Mouse (Mus musculus) lung, postnatal 10 days (tissue): ENCODE results near the gene Thap7.
"Not testable (repeated sequence)": the region's sequence is repeated elsewhere in the genome, so short reads cannot be mapped to it uniquely, and the experiment has no call there.

Experiments
- DNase-seq: peaks from one replicate; pipeline ENCODE4 v3.0.0; 2021

Gene Thap7

DNA sequence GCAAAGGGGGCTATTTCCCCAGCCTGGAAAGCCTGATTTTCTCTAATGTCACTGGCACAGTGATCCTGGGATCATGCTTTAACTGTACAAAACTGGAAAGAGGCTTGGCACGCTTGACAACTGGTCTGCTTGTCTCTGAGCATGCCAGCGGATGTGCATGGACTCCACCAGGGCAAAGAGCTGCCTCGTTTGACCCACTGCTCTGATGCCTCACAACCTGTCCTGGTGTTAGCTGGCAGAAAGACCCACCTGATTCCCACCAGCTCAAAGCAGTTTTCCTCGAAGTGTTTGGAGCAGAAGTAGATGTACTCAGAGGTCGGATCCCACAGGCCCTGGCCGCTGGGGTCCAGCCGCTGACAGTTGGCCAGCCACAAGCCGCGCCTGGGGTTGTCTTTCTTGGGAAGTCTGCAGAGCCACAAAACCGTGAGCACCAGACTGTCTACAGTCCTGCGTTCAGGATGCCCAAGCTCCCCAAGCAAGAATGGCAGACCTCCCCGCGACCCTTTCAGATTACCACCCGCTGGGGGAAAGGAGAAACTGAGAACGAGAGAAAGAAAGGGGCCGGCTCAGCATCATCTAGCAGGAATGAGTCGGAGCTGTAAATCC is 852 bp downstream of the Thap7 start:
- DNase-seq: peak; percentile 22

DNA sequence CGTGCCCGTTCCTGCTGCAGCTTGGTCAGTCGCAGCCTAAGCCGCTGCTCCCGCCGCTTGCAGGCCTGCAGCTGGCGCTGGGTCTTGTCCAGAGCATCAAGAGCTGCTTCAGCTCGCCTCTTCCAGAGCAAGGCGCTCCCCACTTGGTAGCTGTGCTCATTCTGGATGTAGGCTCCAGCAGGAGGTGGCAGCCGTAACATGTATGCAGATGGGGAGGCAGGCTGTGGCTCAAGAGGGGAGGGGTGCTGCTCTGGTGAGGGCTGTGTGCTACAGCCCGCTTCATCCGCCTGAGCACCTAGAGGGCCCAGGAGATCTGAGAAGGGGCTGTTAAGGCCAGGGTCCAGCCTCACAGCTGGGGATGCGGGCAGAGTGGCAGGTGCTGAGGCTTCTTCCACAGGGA is 2.7 kb downstream of the Thap7 start:
- DNase-seq: no peak

DNA sequence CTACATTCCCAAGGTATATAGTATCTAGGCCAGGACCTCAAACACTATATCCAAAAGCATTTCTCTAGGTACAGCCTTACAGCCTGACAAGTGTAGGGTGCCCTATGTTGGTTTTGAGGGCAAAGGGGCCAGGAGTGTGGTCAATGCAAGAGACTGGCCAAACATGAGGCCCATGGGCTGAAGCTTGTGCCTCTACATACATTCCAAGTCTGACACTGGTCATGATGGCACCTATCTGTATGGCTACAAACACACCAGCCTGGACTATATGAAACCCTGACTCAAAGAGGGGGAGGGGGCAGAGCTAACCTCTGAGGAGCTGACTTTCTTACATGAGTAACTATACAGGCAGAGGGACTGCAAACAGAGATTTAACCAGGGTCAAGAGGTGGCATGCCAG is 3.3 kb downstream of the Thap7 start:
- no peak for DNase-seq

DNA sequence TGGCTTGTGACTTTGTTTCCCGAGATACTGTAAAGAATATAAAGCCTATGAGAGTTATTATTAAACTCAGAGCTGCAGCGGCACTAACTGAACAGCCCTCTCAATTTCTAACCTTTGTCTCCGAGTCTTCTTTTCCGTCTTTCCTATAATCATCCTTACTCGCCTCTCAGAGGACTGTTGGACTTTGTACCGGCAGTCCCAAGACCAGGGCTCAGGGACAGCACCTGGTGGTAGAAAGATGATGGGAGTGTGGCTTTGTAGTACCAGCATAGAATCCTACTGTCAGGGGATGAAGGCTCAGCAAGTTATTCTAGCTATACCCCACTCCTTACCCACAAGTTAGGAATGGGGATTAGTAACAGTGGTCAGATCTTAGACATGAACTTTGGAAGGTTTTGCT is 4.7 kb downstream of the Thap7 start:
- DNase-seq: no peak

DNA sequence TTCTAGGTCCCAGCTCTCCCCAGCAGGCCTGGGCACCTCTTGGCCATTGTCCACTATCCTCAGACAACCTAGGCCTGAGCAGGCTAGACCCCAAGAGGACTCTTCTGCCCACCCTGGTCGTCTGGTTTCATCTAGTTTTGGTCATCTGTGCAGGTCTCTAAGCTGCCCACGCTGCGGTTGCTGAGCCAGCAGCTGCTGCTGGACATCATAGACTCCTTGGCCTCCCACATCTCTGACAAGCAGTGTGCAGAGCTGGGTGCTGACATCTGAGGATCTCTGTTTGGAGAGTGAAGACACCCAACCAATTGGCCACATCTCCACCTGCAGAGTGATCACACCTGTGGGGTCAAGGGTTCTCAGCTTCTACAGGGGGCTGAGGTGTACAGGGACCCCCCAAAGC is 5.4 kb downstream of the Thap7 start:
- no peak for DNase-seq

DNA sequence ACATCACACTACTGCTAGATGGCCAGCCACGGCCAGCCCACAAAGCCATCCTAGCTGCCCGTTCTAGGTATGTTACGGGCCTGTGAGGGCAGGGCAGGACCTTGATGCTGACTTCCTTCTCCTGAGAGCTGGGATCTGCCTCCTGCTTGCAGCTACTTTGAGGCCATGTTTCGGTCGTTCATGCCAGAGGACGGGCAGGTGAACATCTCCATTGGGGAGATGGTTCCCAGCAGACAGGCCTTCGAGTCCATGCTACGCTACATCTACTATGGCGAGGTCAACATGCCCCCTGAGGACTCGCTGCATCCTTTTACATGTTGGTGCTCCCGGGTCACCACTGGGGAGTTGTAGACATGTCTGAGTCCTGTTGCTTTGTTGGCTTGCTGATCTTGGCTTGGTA is 6.8 kb downstream of the Thap7 start:
- no peak for DNase-seq

DNA sequence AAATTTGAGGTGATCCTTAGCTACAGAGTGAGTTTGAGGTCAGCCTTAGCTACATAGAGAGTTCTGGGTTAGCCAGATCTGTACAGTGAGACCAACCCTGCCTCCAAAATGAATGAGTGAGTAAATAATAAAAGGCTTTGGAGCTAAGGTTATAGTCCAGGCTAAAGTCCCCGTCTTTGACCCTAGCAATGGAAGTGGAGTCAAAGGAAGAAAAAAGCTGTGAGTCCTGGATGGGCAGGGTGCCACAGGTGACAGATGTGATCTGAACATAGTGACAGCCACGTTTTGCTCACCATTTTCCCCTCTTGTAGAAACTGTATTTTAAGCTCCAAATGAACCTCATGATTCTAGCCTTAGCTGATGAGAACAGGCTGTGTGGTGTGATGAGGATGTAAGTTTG is 12.0 kb downstream of the Thap7 start:
- no peak for DNase-seq

DNA sequence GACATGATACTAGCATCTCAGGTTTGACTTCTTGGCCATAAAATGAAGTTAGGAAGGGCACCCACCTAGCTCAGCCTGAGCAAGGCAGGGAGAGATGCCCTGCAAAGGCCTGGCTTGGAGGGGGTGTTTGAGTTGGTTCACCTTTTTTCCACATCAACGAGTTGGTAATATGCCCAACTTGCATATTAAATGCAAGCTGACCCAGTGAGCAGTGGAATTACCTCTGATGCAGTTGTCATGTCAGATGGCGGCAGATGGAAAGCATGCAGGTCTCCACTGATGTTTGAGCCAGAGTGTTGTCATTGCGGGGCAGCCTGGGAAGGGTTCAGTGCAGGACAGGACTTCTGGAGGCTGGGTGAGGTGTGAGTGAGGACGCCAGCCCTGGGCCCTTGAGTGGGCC is 19.5 kb downstream of the Thap7 start:
- no peak for DNase-seq

DNA sequence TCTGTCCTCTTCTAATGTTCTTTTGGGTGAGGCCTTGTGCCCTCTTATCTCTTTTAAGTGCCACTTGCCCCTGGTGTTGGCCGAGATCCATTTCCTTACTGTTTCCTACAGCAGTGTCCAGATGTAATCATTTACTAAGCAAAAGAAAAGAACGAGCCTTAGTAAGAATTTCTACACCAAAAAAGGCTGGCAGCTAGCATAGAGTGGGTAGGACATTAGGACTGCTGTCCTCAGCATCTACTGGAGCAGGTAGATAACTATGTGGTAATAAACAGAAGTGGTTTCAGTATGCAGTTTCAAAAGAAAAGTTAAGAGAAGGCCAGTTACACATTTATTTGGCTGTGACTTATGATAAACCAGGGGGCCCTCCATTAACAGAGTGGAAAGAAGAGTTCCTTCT is 20.2 kb downstream of the Thap7 start:
- DNase-seq: no peak

DNA sequence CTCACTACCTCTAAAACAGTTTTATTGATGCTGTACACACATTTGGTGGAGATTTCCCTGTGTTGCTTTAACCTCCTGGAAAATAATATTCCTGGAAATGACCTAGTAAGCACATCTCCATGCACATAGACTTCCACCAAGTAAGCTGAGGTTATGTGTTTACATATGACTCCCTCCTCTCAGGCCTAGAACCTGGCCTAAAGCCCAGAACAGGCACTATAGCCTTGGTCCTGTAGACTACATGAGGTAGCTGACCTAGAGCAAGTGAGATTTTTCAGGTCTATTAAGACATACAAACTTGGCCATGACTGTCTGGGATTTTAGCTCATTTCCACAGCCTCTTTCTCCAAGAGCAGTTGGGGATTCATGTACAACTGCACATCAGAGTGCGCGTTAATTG is 20.8 kb downstream of the Thap7 start:
- DNase-seq: no peak

DNA sequence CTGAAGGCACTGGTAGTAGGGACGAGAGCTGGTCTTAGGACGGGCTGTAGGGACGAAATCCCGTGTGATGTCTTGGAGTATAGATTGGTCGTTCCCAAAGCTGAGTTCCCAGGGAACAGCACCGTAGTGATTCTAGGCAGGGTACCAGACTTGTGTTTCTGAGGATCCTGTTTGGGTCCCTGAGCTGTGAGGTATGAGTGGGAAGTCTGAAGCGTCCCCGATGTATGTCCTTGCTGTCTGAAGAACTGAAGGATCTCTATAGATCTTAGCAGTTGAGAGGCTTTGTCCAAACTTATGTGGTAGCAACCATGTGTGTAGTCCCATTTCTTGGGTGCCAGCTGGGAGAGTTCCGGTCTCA is 21.7 kb downstream of the Thap7 start:
- no peak for DNase-seq

DNA sequence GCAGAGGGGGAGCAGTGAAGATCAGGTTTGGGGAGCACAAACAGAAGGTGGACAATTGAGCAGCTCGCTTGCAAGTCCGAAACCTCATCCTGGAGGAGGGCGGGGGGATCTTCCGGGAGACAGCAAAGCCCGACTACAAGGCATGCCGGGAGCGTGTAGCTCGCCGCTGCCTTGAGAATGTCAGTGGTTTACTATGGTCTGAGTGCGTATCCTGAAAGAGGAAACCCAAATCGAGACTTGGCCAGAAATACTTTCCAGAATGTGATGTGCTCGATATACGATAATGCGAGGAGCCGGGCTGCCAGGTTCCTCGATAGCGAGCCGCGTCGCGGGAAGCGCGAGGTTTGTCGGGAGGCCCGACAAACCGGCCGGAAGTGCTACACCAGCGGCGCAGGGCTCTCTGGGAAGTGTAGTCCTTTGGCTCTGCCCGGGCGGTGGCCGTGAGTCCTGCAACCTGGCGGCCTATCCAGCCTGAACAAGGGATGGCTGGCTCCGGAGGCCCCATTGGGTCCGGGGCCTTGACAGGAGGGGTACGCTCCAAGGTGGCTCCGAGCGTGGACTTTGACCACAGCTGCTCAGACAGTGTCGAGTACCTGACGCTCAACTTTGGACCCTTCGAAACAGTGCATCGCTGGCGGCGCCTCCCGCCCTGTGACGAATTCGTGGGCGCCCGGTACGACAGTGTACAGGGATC is 22.2 kb downstream of the Thap7 start, which contains the start of gene Lztr1:
Gene Lztr1 (plus strand): TSS at position 143 of the 694 bp plus-strand sequence.
- peak; percentile 92 for DNase-seq

DNA sequence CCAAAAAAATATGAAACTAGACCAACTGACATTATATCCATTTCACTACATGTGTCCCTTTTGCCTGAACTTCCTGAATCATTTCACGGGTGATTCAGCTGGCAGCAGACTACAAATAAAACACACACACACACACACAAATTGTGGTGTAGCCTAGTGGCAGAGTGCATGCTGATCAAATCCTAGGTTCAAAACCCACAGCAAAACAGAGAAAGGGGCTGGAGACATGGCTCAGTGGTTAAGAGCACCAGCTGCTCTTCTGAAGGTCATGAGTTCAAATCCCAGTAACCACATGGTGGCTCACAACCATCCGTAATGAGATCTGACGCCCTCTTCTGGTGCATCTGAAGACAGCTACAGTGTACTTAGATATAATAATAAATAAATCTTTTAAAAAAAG is 22.9 kb downstream of the Thap7 start:
- not testable (repeated sequence) for DNase-seq

DNA sequence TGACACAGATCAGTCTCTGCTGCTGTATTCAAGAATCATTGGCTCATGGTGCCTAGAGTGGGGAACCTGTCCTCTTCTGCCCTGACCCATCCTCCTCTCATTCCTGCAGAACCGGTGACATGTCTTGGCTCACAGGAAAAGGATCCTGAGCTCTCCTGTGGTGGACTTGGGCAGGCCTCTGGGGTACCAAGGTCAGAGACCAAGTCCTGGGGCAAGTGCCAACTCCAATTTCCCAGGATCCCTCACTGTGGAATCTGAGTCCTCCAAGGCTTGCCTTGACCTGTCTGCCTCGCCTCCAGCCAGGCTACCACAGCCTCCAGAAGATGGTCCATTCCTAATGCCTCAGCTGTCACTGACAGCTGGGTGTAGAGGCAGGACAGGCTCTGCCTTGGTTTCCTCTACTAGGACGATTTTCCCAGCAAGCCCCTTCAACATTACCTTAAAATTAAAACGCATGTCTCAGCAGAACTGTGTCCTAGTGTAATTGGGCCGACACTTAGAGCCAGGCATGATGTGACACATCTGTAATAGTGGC is 23.9 kb downstream of the Thap7 start:
- DNase-seq: no peak

DNA sequence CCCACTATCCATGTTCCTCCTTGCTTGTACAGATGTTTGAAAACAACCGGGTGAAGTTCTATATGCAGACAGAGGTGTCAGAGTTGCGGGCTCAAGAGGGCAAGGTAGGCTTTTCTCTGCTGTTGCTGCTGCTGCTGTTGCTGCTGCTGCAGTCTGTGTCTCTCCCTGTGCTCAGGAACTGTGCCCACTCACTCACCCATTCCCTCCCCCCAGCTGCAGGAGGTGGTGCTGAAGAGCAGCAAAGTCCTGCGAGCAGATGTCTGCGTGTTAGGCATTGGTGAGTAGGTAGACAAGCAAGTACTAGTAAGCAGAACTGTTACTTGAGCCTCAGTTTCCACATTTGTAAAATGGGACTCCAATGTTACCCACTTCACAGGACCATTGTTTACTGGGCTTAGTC is 28.3 kb downstream of the Thap7 start:
- no peak for DNase-seq

DNA sequence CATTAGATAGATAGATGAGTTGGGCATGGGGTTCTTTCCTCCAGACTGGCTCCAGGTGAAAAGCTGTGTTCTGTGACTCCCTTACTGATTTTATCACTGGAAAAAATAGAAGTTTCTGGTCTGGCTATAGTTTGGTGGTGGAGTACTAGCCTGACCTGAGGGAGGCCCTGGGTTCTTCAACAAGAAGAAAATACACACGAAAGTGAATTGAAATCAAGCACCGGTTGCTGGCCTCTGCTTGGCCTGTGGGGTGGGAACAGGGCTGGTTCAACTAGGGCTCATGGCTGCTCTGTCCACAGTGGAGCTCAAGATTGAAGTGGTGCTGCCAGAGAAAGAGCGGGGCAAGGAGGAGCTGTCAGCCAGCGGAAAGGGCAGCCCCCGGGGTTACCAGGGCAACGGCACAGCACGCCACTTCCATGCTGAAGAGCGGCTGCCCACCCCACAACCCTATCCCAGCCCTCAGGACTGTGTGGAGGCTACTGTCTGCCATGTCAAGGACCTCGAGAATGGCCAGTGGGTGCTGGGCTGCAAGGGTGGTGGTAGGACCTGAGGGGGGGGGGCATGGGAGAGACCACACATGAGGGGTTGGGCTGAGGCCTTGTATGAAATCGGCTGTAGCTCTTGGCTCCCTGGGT is 31.6 kb downstream of the Thap7 start:
- no peak for DNase-seq

DNA sequence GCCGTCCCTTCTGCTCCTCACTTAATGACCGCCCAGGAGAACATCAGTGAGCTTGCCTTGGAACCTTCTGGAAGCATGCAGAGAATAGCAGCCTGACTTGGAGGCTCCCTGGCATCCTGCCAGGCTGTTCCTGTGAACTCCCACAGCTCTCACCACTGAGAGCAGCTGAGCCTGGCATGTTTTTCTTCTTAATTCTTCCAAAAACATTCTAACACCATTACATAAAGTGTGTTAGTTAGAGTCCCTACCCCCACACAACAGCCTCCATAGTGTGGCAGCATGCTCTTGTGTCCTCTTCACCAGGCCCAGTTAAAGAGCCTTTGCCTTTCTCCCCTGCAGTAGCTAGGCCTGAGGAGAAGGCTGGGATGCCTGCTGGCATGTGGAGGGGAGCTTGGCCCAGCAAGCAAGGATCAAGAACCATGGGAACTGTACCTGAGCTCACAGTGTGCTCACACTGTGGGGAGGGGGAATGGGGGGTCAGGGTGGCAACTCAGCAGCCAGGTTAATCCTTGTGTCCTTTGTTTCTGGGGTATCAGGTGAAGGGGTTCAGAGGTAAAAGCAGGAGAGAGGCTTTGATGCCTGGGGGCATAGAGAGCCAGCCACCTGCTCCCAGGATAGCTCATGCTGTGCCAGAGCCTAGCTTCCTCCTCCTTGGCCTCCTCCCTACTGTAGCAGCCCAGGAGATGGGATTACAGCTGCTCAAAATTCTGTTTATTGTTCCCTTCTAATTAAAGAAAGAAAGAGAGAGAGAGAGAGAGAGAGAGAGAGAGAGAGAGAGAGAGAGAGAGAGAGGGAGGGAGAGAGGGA is 34.2 kb downstream of the Thap7 start:
- peak; percentile 64 for DNase-seq

DNA sequence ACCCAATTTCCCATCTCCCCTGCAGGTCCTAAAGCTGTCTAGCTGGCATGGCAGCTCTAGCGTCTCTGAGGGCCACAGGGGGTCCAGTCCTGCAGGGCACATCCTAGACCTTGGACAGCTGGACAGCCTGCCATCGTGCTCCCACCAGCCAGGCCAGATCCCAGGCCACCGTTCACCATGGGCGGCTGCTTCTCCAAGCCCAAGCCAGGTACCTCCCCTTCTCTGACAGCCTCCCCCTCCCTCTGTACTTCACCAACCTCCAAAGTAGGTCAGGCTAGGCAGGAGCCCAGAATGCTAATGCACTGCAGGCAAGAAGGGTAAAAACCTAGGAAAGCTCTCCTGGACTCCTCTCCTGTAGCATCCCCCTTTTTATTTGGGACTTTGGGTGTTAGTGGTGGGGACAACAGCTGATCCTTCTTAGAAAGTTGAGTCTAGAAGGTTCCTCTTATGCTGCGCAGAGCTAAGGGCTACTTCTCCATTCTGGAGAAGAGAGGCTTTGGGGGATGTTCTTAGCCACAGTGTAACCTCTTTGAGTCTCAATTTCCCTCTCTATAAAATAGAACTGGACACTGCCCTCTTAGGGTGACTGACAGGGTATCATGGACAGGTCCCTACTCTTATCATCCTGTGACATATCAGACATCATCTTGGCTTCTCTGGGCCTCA is 38.9 kb downstream of the Thap7 start:
- DNase-seq: no peak

DNA sequence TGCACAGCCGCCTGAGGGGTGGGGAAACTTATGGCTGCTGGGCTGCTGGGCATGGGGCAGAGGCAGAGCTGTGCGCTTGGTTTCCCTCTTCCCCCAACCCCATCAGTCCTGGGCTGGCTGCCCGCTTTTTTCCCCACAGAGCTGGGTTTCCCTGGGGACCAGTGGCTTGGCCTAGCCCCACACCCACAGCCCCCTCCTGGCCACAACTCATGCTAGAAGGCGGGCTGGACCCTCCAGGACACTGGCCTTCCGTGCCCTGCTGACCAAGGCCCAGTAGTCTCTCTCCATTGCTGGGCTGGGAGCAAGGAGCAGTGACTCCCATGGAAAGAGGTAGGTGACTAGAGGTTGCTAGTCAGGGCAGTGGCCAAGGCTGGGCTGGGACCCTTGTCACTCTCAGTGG is 39.8 kb downstream of the Thap7 start:
- no peak for DNase-seq

DNA sequence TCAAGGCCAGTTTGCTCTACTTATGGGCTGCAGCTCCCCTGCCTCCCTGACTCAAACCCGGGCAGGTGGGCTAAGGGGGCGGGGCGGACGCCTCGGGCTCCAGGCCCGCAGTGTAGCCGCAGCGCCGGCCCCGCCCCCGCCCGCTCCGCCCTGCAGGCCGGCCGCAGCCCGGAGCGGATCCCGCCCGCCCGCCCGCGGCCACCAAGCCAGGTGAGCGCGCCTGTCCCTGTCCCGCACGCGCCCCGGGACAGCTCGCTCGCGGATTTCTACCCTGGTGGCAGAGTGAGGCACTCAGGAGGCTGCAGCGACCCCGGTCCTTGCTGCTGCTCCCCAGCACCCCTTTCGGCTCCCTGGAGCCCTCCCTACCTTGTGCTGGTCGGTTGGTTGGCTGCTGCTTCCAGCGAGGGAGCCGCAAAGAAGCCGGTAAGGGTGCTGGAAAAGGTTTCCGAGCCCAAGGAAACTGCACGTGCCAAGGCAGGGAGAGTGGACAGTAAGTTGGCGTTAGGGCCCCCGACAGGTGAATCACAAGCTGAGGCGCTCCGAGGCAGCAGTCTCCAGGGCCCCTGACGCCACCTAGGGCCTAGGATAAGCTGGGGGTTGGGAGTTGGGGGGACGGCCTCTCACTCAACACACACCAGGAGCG is 41.3 kb downstream of the Thap7 start, which contains the start of gene Aifm3:
Gene Aifm3 (plus strand): TSS at position 143 of the 643 bp plus-strand sequence.
- DNase-seq: no peak

DNA sequence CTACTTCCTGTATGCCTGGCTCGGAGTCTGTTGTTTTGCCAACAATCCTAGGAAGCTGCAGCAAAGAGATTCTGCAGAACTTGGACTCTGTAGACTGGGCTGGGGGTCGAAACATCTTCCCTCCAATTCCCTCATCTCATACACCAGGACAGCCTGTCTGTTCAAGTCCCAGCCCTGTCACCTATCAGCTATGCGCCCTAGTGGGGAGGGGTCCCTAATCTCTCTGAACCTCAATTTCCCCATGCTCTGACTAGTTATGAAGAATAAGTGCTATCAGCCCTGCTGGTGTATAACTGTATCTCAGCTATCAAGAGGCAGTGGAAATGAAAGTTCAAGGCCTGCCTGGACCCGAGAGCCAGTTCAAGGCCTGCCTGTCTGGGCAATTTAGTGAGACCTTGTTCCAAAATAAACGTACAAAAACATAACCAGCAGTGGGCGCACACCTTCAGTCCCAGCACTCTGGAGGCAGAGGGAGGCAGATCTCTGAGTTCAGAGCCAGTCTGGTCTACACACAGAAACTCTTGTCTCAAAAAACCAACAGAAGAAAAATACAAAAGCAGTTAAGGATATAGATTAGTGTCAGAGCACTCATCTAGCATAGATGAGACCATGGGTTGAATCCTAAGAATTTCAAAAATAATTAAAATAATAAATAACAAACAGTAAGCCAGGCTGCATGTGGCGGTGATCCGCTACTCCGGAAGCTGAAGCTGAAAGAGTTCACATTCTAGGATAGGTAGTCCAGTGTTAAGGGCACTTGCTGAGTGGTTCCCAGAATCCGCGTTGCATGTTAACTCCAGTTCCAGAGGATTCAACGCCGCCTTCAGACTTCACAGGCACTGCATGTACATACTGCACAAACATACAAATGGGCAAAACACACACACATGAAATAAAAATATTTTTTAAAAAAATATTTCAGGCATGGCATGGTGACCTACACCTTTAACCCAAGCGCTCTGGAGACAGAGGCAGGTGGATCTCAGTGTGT is 42.2 kb downstream of the Thap7 start:
- peak; percentile 36 for DNase-seq
